Mouse (Mus musculus) CH12.LX (cell line): ENCODE data around the gene Map3k12. TPM values are rescaled to one million over a fixed set of nuclear protein-coding genes. Genes with fewer than 3 reads are reported as not detected.

Experiments used
- DNase-seq: peaks from one replicate; pipeline ENCODE4 v3.0.0-alpha.2; 2013; ENCODE audit errors: extremely low read depth
- H3K27ac ChIP-seq: 2 replicates; pipeline ENCODE4 v1.5.1; 2012; ENCODE audit warnings: low read depth, mild to moderate bottlenecking, control low read depth, moderate library complexity; ENCODE audit not compliant: insufficient read depth
- H3K27me3 ChIP-seq: replicated peaks from 2 replicates; pipeline ENCODE3; 2012; ENCODE audit warnings: inconsistent platforms
- H3K36me3 ChIP-seq, 2 experiments: replicated peaks in 1 of 2; 2 replicates each; pipeline versions ENCODE3 to v1.6.1; 2012; ENCODE audit warnings: inconsistent platforms in 1 of 2, low read length in 1 of 2, mild to moderate bottlenecking in 1 of 2, mixed read lengths in 1 of 2, moderate library complexity in 1 of 2; ENCODE audit not compliant: control insufficient read depth in 1 of 2, insufficient read depth in 1 of 2
- H3K4me1 ChIP-seq, 2 experiments: 2 replicates each; pipeline ENCODE4 v1.6.1; 2012; ENCODE audit warnings: inconsistent platforms in 1 of 2, moderate library complexity in 1 of 2; ENCODE audit not compliant: insufficient read depth in 2 of 2, control insufficient read depth in 1 of 2
- H3K4me2 ChIP-seq: 2 replicates; pipeline ENCODE4 v1.6.1; 2012; ENCODE audit warnings: low read depth, mild to moderate bottlenecking, control low read depth; ENCODE audit not compliant: poor library complexity, insufficient read depth, severe bottlenecking
- H3K4me3 ChIP-seq, 3 experiments: fragments of 150-350 bp in 1 of 3; sonication (generic) in 1 of 3; replicated peaks in 1 of 3; 2 replicates each; pipeline versions ENCODE3 to v1.5.1; 2011 to 2012; ENCODE audit warnings: low read depth in 2 of 3, low read length in 2 of 3, mild to moderate bottlenecking in 2 of 3, moderate library complexity in 2 of 3, control low read depth in 1 of 3, improper control_type of control experiment in 1 of 3, inconsistent platforms in 1 of 3, mixed read lengths in 1 of 3; ENCODE audit not compliant: poor library complexity in 1 of 3
- H3K79me2 ChIP-seq: replicated peaks from 2 replicates; pipeline ENCODE4 v1.6.1; 2012; ENCODE audit warnings: mild to moderate bottlenecking, moderate library complexity; ENCODE audit not compliant: control insufficient read depth, poor library complexity, insufficient read depth, severe bottlenecking; ENCODE audit errors: extremely low read depth
- H3K9ac ChIP-seq: 2 replicates; pipeline ENCODE4 v1.6.1; 2012; ENCODE audit warnings: low read depth, mild to moderate bottlenecking, control low read depth, moderate library complexity; ENCODE audit not compliant: insufficient read depth
- H3K9me3 ChIP-seq: replicated peaks from 2 replicates; pipeline ENCODE3; 2012; ENCODE audit warnings: low read length, inconsistent platforms, mixed read lengths
- CTCF ChIP-seq, 2 experiments: IDR thresholded peaks in 1 of 2; conservative IDR thresholded peaks in 1 of 2; 2 replicates each; pipeline ENCODE4 v1.5.1; 2011 to 2012; ENCODE audit warnings: low read depth in 2 of 2, low read length in 2 of 2, improper control_type of control experiment in 1 of 2, inconsistent platforms in 1 of 2, mild to moderate bottlenecking in 1 of 2, moderate library complexity in 1 of 2
- ELF1 ChIP-seq: IDR thresholded peaks from 2 replicates; pipeline ENCODE4 v1.6.1; 2014; ENCODE audit warnings: low read depth, mild to moderate bottlenecking, inconsistent platforms, low read length, improper control_type of control experiment
- ETS1 ChIP-seq: conservative IDR thresholded peaks from 2 replicates; pipeline ENCODE4 v1.6.1; 2012; ENCODE audit warnings: low read depth, mild to moderate bottlenecking, inconsistent platforms, low read length, improper control_type of control experiment, moderate library complexity
- MAFK ChIP-seq: IDR thresholded peaks from 2 replicates; pipeline ENCODE4 v1.6.1; 2011; ENCODE audit warnings: low read length, improper control_type of control experiment; ENCODE audit not compliant: insufficient replicate concordance
- MEF2A ChIP-seq: IDR thresholded peaks from 2 replicates; pipeline ENCODE4 v1.6.1; 2014; ENCODE audit warnings: low read depth, mild to moderate bottlenecking, inconsistent platforms, low read length, improper control_type of control experiment, borderline replicate concordance
- MXI1 ChIP-seq: IDR thresholded peaks from 2 replicates; pipeline ENCODE4 v1.6.1; 2011; ENCODE audit warnings: mild to moderate bottlenecking, low read depth, low read length, improper control_type of control experiment
- PAX5 ChIP-seq: IDR thresholded peaks from 2 replicates; pipeline ENCODE4 v1.6.1; 2012; ENCODE audit warnings: low read length, inconsistent platforms, mixed read lengths
- POLR2AphosphoS2 ChIP-seq: IDR thresholded peaks from 2 replicates; pipeline ENCODE4 v1.6.1; 2011; ENCODE audit warnings: low read depth, low read length, improper control_type of control experiment
- SMC3 ChIP-seq: IDR thresholded peaks from 2 replicates; pipeline ENCODE4 v1.6.1; 2011; ENCODE audit warnings: low read depth, low read length, improper control_type of control experiment
- TCF12 ChIP-seq: IDR thresholded peaks from 2 replicates; pipeline ENCODE4 v1.6.1; 2014; ENCODE audit warnings: low read depth, mild to moderate bottlenecking, inconsistent platforms, low read length, improper control_type of control experiment
- UBTF ChIP-seq: IDR thresholded peaks from 2 replicates; pipeline ENCODE4 v1.6.1; 2012; ENCODE audit warnings: low read depth, mild to moderate bottlenecking, inconsistent platforms, low read length, improper control_type of control experiment, moderate library complexity
- USF1 ChIP-seq: IDR thresholded peaks from 2 replicates; pipeline ENCODE4 v1.6.1; 2014; ENCODE audit warnings: low read depth, mild to moderate bottlenecking, inconsistent platforms, low read length, improper control_type of control experiment
- dilution Hi-C: fragments of 300-500 bp; cut with MboI; formaldehyde crosslinking; loops from 2 replicates; pipeline ENCODE4 v1.14.3; 2020; ENCODE audit warnings: low sequenced_read_pairs; ENCODE audit not compliant: extremely low pct_unique_long_range_greater_than_20kb, extremely low pct_ligation_motif_present
- in situ Hi-C: fragments of 300-500 bp; cut with MboI; formaldehyde crosslinking; loops from 3 replicates; pipeline ENCODE4 v1.14.3; 2019; ENCODE audit warnings: low sequenced_read_pairs, low pct_ligation_motif_present, low pct_unique_long_range_greater_than_20kb, mixed read lengths
- polyA plus RNA-seq: library from polyadenylated mRNA; unstranded; fragments of >175 nt; gene quantifications from 2 replicates; pipeline ENCODE4 v1.2.1, GENCODE M21; 2012; ENCODE audit warnings: low read depth; ENCODE audit not compliant: insufficient read length
- total RNA-seq, 2 experiments: library from RNA; depleted of rRNA; stranded (reverse); fragments of 300-350 nt in 1 of 2; fragments of >200 nt in 1 of 2; gene quantifications; 2 replicates each; pipeline ENCODE4 v1.2.3; 2012 to 2014

Map3k12 gene
- total and polyA plus RNA-seq, 3 experiments, result 1.5 to 3.0 (median 2.3) TPM

GRCm38 (mm10) chr15:102455993-102456392, 60.9 kb downstream of the Map3k12 start:
- TF ChIP-seq CTCF (conservative IDR thresholded peaks at IDR 0.05 in 1 of 2, IDR thresholded peaks at IDR 0.05 in 1 of 2; ENCODE audit: low read depth in 2 of 2, low read length in 2 of 2) (peak; percentile 62), SMC3 (peak; percentile 28), POLR2AphosphoS2 (no peak)
- in situ Hi-C loops (no loop called here), dilution Hi-C loops (no loop called here)
- Histone ChIP-seq H3K27ac (no peak overlapping the region), H3K79me2 (peaks cover 19% of the 10 kb centered on the region), H3K9me3 (no peaks in the 10 kb centered on the region), H3K27me3 (peaks cover 19% of the 10 kb centered on the region), H3K4me3 (no peak overlapping the region), H3K4me1 (peaks cover 0 to 19% of the 10 kb centered on the region in 2 experiments; a peak in 2 of 4 replicates), H3K36me3 (no peaks in the 10 kb centered on the region), H3K9ac (no peak overlapping the region), H3K4me2 (no peak overlapping the region)
- DNase-seq, result peak; percentile 41

DNA sequence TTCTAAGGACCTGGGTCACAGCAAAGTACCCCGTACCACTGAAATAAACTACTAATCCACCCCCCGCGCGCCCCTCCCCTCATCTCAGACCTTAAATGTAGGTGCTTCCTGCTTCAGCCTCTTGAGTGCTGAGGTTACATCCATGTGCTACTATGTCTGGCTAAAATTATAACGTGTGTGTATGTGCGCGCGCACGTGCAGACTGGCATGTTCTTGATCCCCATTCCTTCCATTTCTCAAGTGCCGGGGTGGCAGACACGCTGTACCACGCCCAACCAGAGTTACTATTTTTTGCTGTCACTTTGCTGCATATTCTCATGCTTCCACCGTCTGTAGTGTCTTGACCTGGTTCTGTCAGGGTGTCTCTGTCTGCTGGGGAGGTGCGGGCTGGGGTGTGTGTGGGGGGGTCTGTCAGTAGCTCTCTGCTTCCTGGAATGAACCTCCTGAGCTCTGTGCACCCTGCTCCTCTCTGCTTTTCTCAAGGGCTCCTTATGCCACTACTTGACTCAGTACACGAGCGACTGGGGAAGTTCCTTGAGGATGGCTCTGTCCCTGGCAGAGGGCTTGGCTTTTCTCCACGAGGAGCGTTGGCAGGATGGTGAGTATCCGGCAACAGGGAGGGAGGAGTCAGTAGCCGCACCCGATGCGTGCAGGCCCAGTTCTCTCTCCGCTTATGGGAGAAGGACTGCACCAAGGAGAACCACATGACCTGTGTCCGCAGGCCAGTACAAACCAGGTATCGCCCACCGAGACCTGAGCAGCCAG, 65.0 kb downstream of the Map3k12 start:
- DNase-seq, result no peak
- Histone ChIP-seq H3K9ac (no peak overlapping the region), H3K9me3 (no peaks in the 10 kb centered on the region), H3K36me3 (no peaks in the 10 kb centered on the region), H3K79me2 (no peaks in the 10 kb centered on the region), H3K27ac (no peak overlapping the region), H3K4me3 (no peak overlapping the region), H3K4me1 (peaks cover 0 to 3% of the 10 kb centered on the region in 2 experiments; a peak in 1 of 4 replicates), H3K4me2 (no peak overlapping the region), H3K27me3 (peaks cover 35% of the 10 kb centered on the region)
- dilution Hi-C loops, result no loop called here
- TF ChIP-seq CTCF (conservative IDR thresholded peaks at IDR 0.05 in 1 of 2, IDR thresholded peaks at IDR 0.05 in 1 of 2; ENCODE audit: low read depth in 2 of 2, low read length in 2 of 2), result no peak
- no peak for TF ChIP-seq MXI1
- no peak for TF ChIP-seq ELF1
- TF ChIP-seq USF1, result no peak
- TF ChIP-seq TCF12, result no peak
- no peak for TF ChIP-seq UBTF
- TF ChIP-seq PAX5, result no peak
- no peak for TF ChIP-seq MEF2A
- in situ Hi-C loops, result no loop called here

DNA sequence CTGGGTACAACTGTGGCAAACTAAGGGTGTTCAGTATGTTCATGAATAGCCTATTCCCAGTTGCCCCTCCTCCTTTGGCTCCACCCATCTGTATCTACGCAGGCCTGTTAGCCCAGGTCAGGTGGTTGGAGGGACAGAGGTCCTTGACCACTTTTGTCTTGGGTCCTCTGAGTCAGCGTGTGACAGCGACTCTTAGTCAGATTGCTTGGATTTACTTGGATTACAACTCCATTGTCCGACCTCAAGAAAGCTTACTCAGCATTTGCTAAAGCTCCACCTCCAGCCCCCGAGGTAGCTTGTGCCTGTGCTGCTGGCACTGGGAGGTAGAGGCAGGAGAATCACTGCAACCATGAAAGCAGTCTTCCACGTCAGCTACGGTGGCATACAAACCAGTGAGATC, 65.9 kb downstream of the Map3k12 start:
- no peak for DNase-seq
- no peak for TF ChIP-seq ETS1
- peak; percentile 92 for TF ChIP-seq MAFK

More for the DNA sequence above, 65.9 kb downstream of the Map3k12 start:
- Histone ChIP-seq H3K4me1 (peaks cover 0 to 3% of the 10 kb centered on the region in 2 experiments; a peak in 1 of 4 replicates), H3K4me2 (no peak overlapping the region), H3K9me3 (no peaks in the 10 kb centered on the region), H3K79me2 (no peaks in the 10 kb centered on the region), H3K36me3 (no peaks in the 10 kb centered on the region), H3K27ac (no peak overlapping the region), H3K27me3 (peaks cover 36% of the 10 kb centered on the region), H3K9ac (no peak overlapping the region), H3K4me3 (no peak overlapping the region)
- dilution Hi-C loops (no loop called here), in situ Hi-C loops (no loop called here)
